Mouse (Mus musculus) heart, adult 8-10 months (tissue): ENCODE measurements around the gene Trpc3. TPM values are rescaled to one million over a fixed set of nuclear protein-coding genes. Genes with fewer than 3 reads are reported as not detected.
"Not testable (repeated sequence)": the region's sequence is repeated elsewhere in the genome, so short reads cannot be mapped to it uniquely, and the experiment has no call there.

Experiments
- DNase-seq: peaks from one replicate; pipeline ENCODE4 v3.0.0; 2022; ENCODE audit warnings: low spot score
- total RNA-seq, 4 experiments: library from RNA; stranded (reverse); gene quantifications; 2 replicates each; pipeline ENCODE4 v1.2.4; 2022

Gene Trpc3
- 1 to 10 TPM; 4.0 to 7.4 (median 5.9) TPM for total RNA-seq

- DNase-seq: no peak
Measured at GRCm38 (mm10) chr3:36689392-36690291, at the start of gene Trpc3. Gene Trpc3, minus strand, starts transcription at chr3:36690167.

DNA sequence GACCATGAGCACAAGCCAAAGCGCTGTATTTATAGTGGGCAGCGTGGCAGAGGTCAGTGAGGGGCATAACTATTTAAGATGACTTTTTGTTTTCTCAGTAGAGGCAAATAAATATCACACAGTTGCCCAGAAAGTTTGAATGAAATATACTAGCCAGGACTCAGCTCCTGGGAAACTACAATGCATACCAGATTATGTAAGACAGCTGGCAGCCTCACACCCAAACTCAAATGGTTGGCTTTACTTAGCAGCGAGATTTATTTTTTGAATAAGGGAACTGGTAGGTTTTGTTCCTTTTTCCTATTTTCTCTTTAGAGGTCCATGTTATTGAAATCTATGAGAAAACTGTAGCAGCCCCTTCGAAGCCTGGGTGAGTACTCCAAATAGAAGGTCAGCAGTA is 48.1 kb upstream of the Trpc3 start:
- DNase-seq: no peak

GRCm38 (mm10) chr3:36733075-36733474 is 43.1 kb upstream of the Trpc3 start:
- DNase-seq: no peak

GRCm38 (mm10) chr3:36726545-36726944 is 36.6 kb upstream of the Trpc3 start:
- DNase-seq: no peak

DNA sequence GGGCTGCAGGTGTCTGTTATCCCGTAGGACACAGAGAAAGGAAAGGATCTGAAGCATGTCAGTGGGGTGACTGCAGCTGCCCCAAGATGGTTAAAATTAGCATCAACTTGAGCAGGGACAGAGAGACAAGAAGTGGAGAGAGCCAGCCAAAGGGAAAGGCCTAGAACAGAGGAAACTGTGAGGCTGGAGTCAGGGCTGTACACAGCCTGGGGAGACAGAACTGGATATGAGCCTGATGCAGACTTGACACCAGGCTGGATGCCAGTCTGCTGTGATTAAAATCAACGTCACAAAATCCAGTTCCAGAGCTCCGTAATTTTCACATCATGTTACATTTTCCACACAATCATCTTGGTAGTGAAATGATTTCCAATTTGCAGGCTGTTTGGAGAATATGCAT is 31.9 kb upstream of the Trpc3 start:
- no peak for DNase-seq

GRCm38 (mm10) chr3:36709521-36709920 is 19.6 kb upstream of the Trpc3 start:
- no peak for DNase-seq

GRCm38 (mm10) chr3:36690292-36690650 is 304 bp upstream of the Trpc3 start:
- DNase-seq: no peak

DNA sequence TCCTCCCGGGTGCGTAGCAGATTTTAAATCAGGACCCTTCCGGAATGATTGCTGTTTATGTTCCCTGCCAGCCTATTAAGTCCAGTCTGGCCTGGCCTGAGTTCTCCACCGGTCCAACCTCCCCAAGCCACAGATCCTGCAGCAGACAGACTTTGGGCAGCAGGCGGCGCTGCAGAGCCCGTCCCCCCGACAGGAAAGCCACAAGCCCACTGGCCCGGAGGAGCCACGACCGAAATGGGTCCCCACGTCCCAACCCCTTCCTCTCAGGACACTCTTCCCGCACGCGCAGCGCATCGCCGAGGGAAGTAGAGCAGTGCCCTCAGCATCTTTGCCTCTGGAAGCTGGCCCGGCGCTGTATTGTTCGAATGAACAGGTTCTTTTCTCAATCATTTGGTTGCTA is 1.1 kb downstream of the Trpc3 start:
- DNase-seq: peak; percentile 54

DNA sequence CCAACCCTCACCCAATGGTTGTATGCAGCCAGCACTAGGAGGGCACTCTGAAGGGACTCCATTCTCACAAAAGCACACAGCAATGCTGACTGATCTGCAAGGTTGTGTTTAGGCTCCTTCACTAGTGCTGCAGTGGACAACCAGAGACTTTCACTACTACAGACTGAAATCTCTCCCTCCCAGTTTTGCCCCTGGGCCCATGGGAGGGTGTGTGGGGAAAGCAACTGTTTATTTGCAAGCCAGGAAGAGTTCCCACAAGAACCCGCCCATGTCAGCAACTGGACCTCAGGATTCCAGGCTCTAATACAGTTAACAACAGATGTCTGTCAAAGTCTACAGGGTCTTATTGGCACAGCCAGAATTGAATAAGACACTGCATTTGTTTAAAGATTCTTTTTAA is 14.1 kb downstream of the Trpc3 start:
- DNase-seq: no peak

DNA sequence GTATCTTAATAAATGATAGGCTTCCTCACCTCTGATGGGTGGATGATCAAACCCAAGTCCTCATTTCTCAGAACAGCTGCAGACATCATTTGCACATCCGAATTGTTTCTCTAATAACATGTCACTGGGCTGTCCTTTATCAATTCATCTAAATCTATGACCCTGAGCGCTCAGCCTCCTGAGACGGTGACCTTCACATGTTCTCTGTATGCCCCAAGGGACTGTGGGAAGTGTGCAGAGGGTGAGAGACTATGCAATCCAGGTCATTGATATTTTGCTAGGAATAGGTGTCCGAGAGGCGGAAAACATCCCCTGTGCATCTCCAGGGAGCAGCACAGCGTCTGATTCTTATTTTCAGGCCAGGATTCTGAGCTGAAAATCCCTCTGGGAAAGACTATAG is 22.2 kb downstream of the Trpc3 start:
- DNase-seq: no peak

DNA sequence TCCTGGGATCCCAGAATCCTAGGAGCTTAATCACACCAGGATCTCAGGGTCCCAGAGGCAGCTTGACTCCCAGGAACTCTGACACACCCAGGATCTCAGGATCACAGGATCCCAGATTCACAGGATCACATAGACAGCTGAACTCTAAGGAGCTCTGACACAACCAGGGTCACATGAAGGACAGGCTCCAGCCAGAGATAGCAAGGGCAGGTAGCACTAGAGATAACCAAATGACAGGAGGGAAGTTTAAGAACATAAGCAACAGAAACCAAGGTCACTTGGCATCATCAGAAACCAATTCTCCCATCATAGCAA is 44.8 kb downstream of the Trpc3 start:
- not testable (repeated sequence) for DNase-seq

- no peak for DNase-seq
Measured at GRCm38 (mm10) chr3:36644554-36645244, 45.3 kb downstream of the Trpc3 start.

- DNase-seq: no peak
Measured at GRCm38 (mm10) chr3:36643354-36643753, 46.6 kb downstream of the Trpc3 start.

DNA sequence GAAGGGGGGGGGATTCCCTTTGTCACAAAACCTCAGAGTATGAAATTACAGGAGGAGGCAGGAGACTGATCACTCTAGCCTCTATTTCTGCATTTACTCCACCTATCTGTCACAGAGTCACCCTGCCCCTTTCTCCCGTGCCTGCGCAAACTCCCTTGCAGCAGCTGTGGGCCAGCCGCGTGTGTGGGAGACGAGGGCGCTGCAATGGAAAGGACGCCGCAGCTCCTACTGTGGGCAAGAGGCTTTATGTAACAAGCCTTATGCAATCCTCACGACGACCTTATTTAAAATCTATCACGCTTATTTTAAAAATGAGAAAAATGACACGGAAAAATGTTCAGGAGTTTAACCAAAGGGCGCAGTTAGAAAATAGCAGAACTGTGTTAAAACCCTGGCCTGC is 47.2 kb downstream of the Trpc3 start:
- no peak for DNase-seq

GRCm38 (mm10) chr3:36640787-36641186 is 49.2 kb downstream of the Trpc3 start:
- no peak for DNase-seq

DNA sequence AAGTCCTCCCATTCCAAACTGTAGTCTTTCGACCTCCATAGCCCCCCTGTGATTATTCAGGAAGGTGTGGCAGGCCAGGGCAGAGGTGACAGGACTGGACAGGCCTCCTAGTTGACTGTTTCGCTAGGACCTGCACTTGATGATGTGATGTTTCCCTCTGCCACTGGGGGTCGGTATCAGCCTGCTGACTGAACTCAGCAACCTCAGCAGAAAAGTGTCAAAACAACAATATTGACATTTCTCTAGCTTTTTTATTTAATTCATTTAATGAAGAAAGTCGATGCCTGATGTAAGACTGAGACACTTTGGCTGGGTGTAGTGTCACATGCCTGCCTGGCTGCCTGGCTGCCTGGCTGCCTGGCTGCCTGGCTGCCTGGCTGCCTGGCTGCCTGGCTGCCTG is 54.5 kb downstream of the Trpc3 start:
- no peak for DNase-seq

DNA sequence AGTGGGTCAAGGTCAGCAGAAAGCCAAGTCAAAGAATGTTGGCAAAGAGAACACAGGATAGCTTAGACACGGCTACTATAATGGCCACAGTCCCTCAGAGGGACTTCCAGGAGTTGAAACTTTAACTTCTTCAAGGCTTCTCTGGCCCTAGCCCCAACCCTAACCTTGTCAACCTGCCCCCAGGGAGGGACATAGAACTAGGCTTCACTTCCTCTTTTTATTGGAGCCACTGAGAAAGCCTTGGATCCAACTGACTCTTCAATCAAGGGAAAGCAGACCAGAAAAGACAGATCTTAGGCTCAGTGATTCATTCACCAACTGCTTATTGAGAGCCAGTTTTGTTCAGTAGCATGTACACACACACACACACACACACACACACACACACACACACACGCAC is 63.2 kb downstream of the Trpc3 start:
- no peak for DNase-seq

DNA sequence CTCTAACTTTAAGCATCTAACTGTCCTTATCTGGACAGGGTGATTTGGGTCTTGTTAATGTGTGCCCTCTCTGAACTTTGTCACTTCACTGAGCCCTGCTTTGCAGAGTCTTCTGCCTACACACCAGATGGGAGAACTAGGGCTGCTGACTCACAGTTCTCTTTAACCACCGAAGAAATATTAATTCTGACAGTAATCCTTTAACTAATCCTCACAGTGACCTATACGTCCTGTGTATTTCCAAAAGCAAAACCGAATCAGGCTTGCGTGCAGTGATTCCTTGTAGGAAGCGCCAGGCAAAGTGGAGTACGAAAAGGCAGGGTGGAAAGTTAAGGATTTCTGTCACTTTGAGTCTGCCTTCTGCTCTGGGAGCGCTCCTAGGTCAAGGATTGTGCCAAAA is 71.8 kb downstream of the Trpc3 start:
- DNase-seq: no peak

DNA sequence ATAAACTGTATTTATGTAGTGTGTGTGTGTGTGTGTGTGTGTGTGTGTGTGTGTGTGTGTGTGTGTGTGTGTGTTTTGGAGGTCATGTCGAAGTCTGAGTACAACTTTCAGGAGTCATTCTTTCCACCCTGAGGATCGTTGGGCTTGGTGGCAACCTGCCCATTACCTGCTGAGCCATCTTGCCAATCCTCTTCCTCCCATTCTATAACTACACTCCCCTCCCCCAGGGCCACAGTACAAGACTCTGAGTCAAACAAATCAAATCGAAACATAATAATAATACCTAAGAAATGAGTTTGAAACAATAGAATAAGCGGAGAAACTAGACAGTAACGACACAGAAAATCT is 76.1 kb downstream of the Trpc3 start:
- DNase-seq: no peak

DNA sequence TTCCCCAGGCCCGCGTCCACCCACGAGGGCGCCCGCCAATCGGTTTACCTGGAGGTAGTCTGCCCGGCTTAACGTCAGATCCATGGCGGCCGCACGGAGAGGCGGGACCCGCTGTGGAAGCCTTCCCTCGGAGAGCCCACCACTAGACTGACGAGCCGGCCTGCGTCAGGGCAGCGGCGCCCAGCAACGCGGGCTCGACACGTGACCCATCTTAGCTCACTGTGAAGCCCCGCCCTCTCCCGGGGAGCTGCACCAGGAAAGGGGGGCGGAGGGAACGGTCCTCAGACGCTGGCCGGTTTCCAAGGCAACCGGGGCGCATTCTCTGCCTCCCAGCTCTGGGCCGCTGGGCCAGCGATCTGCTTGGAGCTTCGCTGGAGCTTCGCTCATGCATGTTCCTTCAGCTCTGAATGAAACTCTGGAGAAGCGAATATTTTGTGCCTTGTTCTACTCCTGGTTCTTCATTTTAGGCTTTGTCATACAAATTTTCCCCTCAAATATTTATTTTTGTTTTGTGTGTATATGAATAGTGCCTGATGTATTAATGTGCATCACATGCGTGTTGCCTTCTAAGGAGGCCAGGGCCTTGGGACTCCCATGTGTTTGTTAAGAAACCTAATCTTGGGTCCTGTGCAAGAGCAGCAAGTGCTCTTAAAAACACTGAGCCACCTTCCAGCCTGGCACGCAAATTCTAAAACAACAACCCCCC is 76.6 kb downstream of the Trpc3 start, which contains the start of gene Bbs7:
TSS of gene Bbs7 (minus strand) at position 276 of the 706 bp plus-strand sequence.
- peak; percentile 88 for DNase-seq

GRCm38 (mm10) chr3:36612687-36613086 is 77.3 kb downstream of the Trpc3 start:
- DNase-seq: peak; percentile 2

- no peak for DNase-seq
Measured at GRCm38 (mm10) chr3:36605894-36606783, 83.8 kb downstream of the Trpc3 start.
